Mouse (Mus musculus) limb, embryonic 15.5 days (tissue): ENCODE results near the gene Cacnb3. TPM values are rescaled to one million over a fixed set of nuclear protein-coding genes. Genes with fewer than 3 reads are reported as not detected.
A peak's percentile ranks its signal among the peaks of the same experiment; 100 is the strongest.

ENCODE experiments used
- ATAC-seq: fragments of 200-750 bp; cut with Nextera tagmentation; 2 replicates; pipeline ENCODE4 v1.8.0; 2017; ENCODE audit warnings: low read depth, moderate TSS enrichment; ENCODE audit not compliant: insufficient number of reproducible peaks, low FRiP score, low TSS enrichment
- H3K27ac ChIP-seq: fragments of 300-500 bp; sonication (generic); 2 replicates; pipeline ENCODE4 v1.5.1; 2015; ENCODE audit warnings: moderate library complexity, mild to moderate bottlenecking, inconsistent platforms
- H3K27me3 ChIP-seq: fragments of 300-500 bp; sonication (generic); 2 replicates; pipeline ENCODE4 v1.6.1; 2015; ENCODE audit warnings: inconsistent platforms
- H3K36me3 ChIP-seq: fragments of 300-500 bp; sonication (generic); 2 replicates; pipeline ENCODE4 v1.6.1; 2015; ENCODE audit warnings: inconsistent platforms
- H3K4me1 ChIP-seq: fragments of 300-500 bp; sonication (generic); 2 replicates; pipeline ENCODE4 v1.6.1; 2015; ENCODE audit warnings: inconsistent platforms
- H3K4me2 ChIP-seq: fragments of 300-500 bp; sonication (generic); 2 replicates; pipeline ENCODE4 v1.6.1; 2015; ENCODE audit warnings: mild to moderate bottlenecking, inconsistent platforms
- H3K4me3 ChIP-seq: fragments of 300-500 bp; sonication (generic); 2 replicates; pipeline ENCODE4 v1.5.1; 2015; ENCODE audit warnings: mild to moderate bottlenecking, inconsistent platforms
- H3K9ac ChIP-seq: fragments of 300-500 bp; sonication (generic); 2 replicates; pipeline ENCODE4 v1.6.1; 2015; ENCODE audit warnings: inconsistent platforms
- H3K9me3 ChIP-seq: fragments of 300-500 bp; sonication (generic); 2 replicates; pipeline ENCODE4 v1.6.1; 2016; ENCODE audit warnings: inconsistent platforms
- WGBS: fragments of 180-500 bp; shearing (Covaris S2); methylation state at CpG from one replicate; pipeline ENCODE4 v1.1.7; 2015; 5-methylcytosine and 5-hydroxymethylcytosine counted together
- polyA plus RNA-seq: library from polyadenylated mRNA; unstranded; fragments of >200 nt; fragmentation: Nextera tagmentation; extraction: Ambion mirVana; gene quantifications from 2 replicates; pipeline ENCODE4 v1.2.1, GENCODE M21; 2015

Gene Cacnb3
- polyA plus RNA-seq, 1 experiment from 2014 or later = 46.6 TPM

DNA sequence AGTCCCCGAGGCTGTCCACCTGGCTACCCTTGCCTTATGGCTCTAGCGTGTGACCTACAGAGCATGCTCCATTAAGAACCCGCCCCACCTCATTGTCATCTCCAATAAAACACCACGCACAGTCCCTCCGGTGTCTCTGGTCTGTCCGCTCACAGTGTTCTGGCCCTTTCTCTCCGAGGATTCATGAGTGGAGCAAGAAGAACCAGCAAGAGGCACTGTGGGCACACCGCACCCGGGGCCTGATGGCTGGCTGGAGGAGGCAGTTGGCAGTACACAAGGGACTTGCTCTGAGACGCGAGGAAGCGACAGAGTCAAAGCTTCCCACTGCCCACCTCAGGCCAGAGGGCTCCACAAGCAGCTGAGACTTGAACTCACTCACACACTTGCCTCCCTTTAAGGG is 13.8 kb downstream of the Cacnb3 start:
- no peak overlapping the region for H3K27ac ChIP-seq
- H3K4me1 ChIP-seq = no peaks in the 10 kb centered on the region
- peaks cover 90% of the 10 kb centered on the region for H3K36me3 ChIP-seq
- no peak overlapping the region for H3K4me2 ChIP-seq
- no peak overlapping the region for H3K9ac ChIP-seq
- no peak for ATAC-seq
- no peaks in the 10 kb centered on the region for H3K9me3 ChIP-seq
- H3K4me3 ChIP-seq = no peak overlapping the region
- H3K27me3 ChIP-seq = no peaks in the 10 kb centered on the region
- WGBS = 87% methylated on average over 12 of the region's 12 CpGs

DNA sequence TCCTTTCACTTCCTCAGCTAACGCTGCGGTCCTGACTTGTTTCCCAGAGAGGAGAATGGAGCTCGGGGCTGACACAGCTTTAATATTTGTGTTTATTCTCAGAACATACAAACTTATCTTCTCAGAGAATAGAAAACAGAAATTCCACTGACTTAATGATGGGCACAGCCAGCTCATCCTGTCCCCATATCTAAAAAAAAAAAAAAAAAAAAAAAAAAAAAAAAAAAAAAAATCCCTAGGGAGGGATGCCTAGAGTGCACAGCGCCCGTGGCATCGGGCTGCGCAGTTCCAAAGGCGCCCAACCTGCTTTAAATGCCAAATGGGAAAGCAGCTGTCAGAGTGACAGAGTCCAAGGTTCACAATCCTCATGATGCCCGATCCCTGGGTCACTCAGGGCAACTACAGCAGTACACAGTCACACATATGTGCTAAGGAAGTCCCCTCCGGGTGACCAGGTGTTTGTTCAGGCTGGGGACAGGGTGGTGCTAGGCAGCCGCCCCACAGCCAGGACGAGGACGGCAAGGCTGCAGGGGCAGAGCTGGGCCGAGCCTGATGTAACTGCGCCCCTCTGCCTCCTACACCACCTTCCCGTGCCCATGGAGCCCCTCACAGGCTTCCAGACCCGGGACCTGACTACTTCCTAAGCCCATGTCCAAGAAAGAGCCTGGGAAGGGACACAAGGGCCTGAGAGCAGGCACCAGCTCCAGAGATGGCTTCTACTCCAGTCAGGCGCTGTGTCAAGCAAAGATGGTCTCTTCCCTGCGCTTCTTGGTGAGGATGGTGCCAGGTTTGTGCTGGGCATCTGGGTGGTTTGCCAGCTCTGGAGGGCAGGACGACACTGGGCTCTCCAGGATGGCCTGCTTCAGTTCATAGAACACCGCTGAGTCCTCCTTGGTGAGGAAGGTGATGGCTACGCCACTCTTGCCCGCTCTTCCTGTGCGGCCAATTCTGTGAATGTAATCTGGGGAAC is 14.7 kb downstream of the Cacnb3 start:
- Histone ChIP-seq H3K27ac (no peak overlapping the region), H3K4me2 (no peak overlapping the region), H3K27me3 (no peaks in the 10 kb centered on the region), H3K9ac (no peak overlapping the region), H3K4me1 (no peaks in the 10 kb centered on the region), H3K9me3 (no peaks in the 10 kb centered on the region), H3K36me3 (peaks cover 94% of the 10 kb centered on the region), H3K4me3 (no peak overlapping the region)
- no peak for ATAC-seq
- 88% methylated on average over 24 of the region's 24 CpGs for WGBS

DNA sequence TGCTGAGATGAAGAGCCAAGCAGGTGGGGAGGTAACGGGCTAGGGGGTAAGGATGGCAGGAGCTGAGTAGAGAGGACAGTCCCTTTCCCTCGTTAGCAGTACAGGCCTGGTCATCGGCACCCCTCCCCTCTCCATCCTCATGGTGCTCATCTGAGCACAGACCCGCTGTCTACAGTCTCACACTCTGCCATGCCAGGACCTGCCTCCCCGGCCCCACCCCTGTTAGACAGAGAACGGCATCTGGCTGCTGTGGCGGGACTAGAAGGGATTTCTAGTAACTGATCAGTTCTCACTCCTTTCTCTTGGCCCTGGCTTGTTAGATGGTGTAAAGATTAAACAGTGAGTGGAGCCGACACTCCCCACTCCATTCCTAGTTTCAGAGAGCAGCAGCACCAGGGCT is 16.1 kb downstream of the Cacnb3 start:
- no peak overlapping the region for H3K9ac ChIP-seq
- no peaks in the 10 kb centered on the region for H3K9me3 ChIP-seq
- no peak for ATAC-seq

DNA sequence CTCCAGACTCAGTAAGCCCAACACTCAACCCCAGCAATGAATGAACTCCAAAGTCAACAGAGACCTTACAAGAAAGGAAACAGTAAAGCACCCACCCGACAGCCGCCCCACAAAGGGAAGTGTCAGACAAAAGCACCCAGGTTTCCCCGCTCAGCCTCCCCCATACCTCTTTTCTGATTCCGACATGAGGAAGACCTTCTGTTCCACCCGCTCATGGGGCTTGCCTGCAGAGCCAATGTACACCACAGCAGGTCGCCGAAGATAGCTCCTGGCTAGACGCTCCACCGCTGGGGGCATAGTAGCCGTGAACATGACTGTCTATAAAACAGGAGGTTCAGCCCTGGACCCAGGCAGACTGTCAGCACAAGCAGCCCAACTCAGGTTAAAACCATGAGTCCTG is 16.7 kb downstream of the Cacnb3 start:
- ATAC-seq = no peak
- no peak overlapping the region for H3K4me2 ChIP-seq
- 84% methylated on average over 10 of the region's 10 CpGs for WGBS
- no peaks in the 10 kb centered on the region for H3K9me3 ChIP-seq
- no peaks in the 10 kb centered on the region for H3K27me3 ChIP-seq
- H3K9ac ChIP-seq = no peak overlapping the region
- H3K4me1 ChIP-seq = no peaks in the 10 kb centered on the region
- no peak overlapping the region for H3K4me3 ChIP-seq
- H3K27ac ChIP-seq = no peak overlapping the region
- H3K36me3 ChIP-seq = peaks cover 96% of the 10 kb centered on the region

More for the DNA sequence above, 16.1 kb downstream of the Cacnb3 start:
- WGBS = 64% methylated on average over 8 of the region's 8 CpGs
- Histone ChIP-seq H3K4me1 (no peaks in the 10 kb centered on the region), H3K4me2 (no peak overlapping the region), H3K27ac (no peak overlapping the region), H3K36me3 (peaks cover 96% of the 10 kb centered on the region), H3K27me3 (no peaks in the 10 kb centered on the region), H3K4me3 (no peak overlapping the region)

DNA sequence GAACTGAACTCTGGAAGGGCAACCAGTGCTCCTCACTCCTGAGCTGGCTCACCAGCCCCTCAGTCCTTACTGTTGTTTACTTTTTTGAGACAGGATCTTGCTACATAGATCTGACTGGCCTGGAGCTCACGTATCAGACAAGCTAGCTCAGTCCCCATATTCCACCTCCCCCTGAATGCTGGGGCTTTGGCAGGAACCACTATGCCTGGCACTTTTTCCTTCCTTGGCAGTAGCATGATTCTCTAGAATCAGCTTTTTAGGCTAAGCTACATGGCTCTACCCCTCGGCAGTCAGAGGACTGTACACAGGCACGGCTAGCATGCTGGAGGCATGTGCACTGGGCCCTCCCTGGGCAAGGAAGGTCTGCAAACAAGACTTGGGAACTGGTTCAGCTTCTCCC is 17.4 kb downstream of the Cacnb3 start:
- Histone ChIP-seq H3K4me2 (no peak overlapping the region), H3K9ac (no peak overlapping the region), H3K36me3 (peaks cover 98% of the 10 kb centered on the region), H3K27ac (no peak overlapping the region), H3K4me3 (no peak overlapping the region), H3K27me3 (no peaks in the 10 kb centered on the region), H3K4me1 (no peaks in the 10 kb centered on the region), H3K9me3 (no peaks in the 10 kb centered on the region)
- ATAC-seq = no peak
- 94% methylated on average over 3 of the region's 3 CpGs for WGBS

DNA sequence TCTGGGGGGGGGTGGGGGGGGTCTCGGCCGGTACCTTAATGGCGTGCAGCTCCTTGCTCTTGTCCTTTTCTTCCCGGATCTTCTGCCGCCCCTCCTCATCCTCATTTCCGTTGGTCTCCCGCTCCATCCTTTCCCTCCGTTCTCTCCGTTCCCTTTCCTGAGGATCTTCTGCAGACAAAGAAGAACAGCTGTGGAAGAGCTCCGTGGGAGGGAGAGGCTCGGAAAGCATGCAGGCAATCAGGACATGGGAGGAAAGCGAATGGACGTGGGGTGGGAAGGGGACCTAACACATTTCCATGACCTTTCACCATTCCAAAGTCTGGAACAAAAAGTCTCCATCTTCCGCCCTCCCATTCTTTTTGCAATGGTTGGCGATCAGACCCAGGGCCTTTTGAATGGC is 20.8 kb downstream of the Cacnb3 start:
- H3K27me3 ChIP-seq = no peaks in the 10 kb centered on the region
- peaks cover 98% of the 10 kb centered on the region for H3K36me3 ChIP-seq
- no peak overlapping the region for H3K9ac ChIP-seq
- no peaks in the 10 kb centered on the region for H3K4me1 ChIP-seq
- 92% methylated on average over 15 of the region's 15 CpGs for WGBS
- H3K27ac ChIP-seq = no peak overlapping the region
- H3K9me3 ChIP-seq = no peaks in the 10 kb centered on the region
- no peak for ATAC-seq
- no peak overlapping the region for H3K4me2 ChIP-seq
- no peak overlapping the region for H3K4me3 ChIP-seq

DNA sequence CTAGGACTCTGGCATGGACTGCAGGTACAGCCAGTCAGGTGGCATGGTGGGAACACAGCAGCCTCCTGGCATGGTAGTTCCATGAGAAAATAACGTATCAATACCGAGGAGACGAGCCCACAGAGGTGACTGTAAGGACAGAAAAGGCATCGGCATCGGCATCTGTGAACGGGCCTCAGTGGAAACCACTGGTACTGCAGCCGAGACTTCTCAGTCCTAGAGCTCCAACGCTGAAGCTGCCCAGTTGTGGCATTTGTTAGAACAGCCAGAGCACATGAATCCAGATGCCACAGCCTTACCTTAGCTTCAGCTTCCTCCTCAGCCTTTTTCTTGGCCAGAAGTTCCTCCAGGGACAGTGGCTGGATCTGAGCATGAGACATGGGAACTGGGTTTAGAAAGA is 21.5 kb downstream of the Cacnb3 start:
- no peaks in the 10 kb centered on the region for H3K4me1 ChIP-seq
- no peak overlapping the region for H3K9ac ChIP-seq
- H3K4me3 ChIP-seq = no peak overlapping the region
- H3K4me2 ChIP-seq = no peak overlapping the region
- peaks cover 98% of the 10 kb centered on the region for H3K36me3 ChIP-seq
- no peak for ATAC-seq
- no peaks in the 10 kb centered on the region for H3K9me3 ChIP-seq
- H3K27me3 ChIP-seq = no peaks in the 10 kb centered on the region
- H3K27ac ChIP-seq = no peak overlapping the region
- WGBS = 94% methylated on average over 8 of the region's 8 CpGs

DNA sequence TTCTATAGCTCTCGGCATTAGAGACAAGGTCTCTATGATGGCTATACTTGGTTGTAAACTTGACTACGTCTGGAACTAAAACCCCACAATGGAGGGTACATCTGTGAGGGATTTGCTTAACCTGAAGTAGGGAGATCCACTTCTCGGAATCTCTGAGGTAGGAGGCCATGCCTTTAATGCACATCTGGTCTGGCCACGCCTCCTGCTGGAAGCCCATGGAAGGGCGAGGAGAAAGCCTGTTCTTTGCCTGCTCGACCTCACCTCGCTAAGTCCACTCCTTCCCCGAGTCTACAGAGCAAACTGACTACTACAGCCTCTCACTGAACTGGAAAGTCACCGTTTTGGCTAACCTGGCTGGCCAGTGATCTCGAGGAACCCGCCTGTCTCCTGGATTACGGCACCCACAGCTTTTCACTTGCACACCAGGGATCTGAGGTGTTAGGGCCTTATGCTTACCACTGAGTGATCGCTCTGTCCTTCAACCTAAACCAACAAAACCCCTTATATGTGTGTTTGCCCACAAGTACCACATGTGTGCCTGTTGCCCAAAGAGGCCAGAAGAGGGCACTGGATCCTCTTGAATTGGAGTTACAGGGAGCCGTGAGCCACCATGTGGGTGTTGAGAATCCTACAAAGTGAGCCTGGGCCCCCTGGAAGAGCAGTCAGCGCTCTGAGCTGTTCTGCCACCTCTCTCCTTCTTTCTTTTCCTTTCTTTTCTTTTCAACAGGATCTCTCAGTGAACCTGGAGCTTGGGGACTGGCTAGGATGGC is 26.5 kb downstream of the Cacnb3 start:
- no peaks in the 10 kb centered on the region for H3K27me3 ChIP-seq
- peaks cover 75% of the 10 kb centered on the region for H3K36me3 ChIP-seq
- no peak overlapping the region for H3K27ac ChIP-seq
- 81% methylated on average over 15 of the region's 15 CpGs for WGBS
- no peak overlapping the region for H3K4me3 ChIP-seq
- H3K4me1 ChIP-seq = peaks cover 8% of the 10 kb centered on the region; the same call in 1 of the 2 replicates
- ATAC-seq = no peak
- no peak overlapping the region for H3K9ac ChIP-seq
- no peak overlapping the region for H3K4me2 ChIP-seq
- no peaks in the 10 kb centered on the region for H3K9me3 ChIP-seq

DNA sequence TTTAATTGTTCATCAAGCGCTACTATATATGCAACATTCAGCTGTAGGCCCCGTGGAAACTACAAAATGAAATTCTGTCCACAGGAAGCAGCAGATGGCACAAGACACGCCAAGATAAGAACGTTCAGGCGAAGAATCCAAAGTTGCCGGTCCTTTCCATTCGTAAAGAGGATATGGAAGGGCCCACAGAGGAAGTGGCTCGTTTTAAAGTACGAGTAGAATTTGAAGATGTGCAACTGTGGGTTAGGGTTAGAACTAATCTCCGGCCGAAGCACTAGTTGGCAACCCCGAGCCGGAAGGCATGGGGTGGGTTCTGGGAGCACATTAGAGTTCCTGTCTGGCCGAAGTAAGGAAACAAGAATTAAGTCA is 31.5 kb downstream of the Cacnb3 start:
- 1% methylated on average over 14 of the region's 14 CpGs for WGBS
- Histone ChIP-seq H3K36me3 (peaks cover 26% of the 10 kb centered on the region), H3K27ac (peak overlapping the region; percentile 95), H3K27me3 (no peaks in the 10 kb centered on the region), H3K9me3 (no peaks in the 10 kb centered on the region), H3K4me3 (peak overlapping the region; percentile 89), H3K4me2 (peak overlapping the region; percentile 70), H3K9ac (peak overlapping the region; percentile 92), H3K4me1 (peaks cover 8% of the 10 kb centered on the region; the same call in 1 of the 2 replicates)
- no peak for ATAC-seq

DNA sequence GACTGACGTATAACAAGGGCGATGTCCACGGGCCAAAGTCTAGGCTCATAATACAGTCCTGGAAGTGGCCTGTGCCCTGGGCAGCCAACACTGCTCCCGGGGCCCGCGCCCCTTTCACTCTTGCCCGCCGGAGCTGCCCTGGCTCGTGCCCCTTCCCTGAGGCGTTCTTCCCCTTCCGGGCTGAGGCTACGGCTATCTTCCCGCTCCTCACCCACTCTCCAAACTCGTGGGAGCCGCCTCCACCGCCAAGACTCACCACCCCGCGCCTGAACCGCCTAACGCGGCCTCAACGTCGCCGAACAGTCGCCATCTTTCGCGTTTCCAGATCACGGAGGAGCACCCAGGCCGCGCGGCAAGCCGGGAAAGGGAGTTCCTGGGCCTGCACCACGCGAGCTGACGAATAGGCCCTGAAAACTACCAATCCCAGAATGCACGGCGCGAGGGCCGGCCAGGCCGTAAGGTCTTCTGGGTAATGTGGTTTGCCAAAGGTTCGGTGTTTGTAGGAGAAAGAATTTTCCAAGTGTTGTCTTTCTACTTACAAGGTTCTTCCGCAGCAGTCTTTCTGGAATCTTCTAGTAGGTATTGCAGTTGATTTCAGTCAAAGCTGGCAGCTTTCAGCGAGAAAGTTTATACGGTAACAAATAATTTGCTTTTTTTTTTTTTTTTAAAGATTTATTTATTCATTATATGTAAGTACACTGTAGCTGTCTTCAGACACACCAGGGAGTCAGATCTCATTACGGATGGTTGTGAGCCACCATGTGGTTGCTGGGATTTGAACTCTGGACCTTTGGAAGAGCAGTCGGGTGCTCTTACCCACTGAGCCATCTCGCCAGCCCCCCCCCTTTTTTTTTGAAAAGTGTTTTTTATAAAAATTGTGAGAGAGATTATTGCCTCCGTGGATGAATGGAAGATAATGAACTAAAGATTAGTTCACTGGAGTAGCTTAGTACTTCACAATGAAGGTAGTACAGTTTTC is 32.2 kb downstream of the Cacnb3 start, which contains the start of gene Ddx23:
Ddx23 (minus strand) TSS at position 328 of the 979 bp plus-strand sequence.
- Histone ChIP-seq H3K27me3 (no peaks in the 10 kb centered on the region), H3K4me3 (peak within 1 kb of the TSS; percentile 89), H3K4me2 (peak within 1 kb of the TSS; percentile 70), H3K27ac (peak within 1 kb of the TSS; percentile 95), H3K4me1 (peaks cover 8% of the 10 kb centered on the region; the same call in 1 of the 2 replicates), H3K9ac (peak within 1 kb of the TSS; percentile 92), H3K9me3 (no peaks in the 10 kb centered on the region), H3K36me3 (peaks cover 20% of the 10 kb centered on the region)
- 4% methylated on average over 47 of the region's 48 CpGs for whole genome bisulfite sequencing
- ATAC-seq = peak; percentile 92
